Mouse (Mus musculus) right cerebral cortex, postnatal 25 days (tissue): ENCODE results near the gene Cotl1.

Source experiments
- DNase-seq: peaks from one replicate; pipeline ENCODE4 v3.0.0; 2022

Gene Cotl1

GRCm38 (mm10) chr8:119785764-119786405 lies 54.5 kb downstream of the Cotl1 start:
- no peak for DNase-seq

- DNase-seq, result no peak
Measured at GRCm38 (mm10) chr8:119784676-119785075, 55.7 kb downstream of the Cotl1 start.

- no peak for DNase-seq
Measured at GRCm38 (mm10) chr8:119784141-119784574, 56.2 kb downstream of the Cotl1 start.

- no peak for DNase-seq
Measured at GRCm38 (mm10) chr8:119783579-119783978, 56.8 kb downstream of the Cotl1 start.

GRCm38 (mm10) chr8:119782715-119783114 lies 57.6 kb downstream of the Cotl1 start:
- DNase-seq, result peak; percentile 67

GRCm38 (mm10) chr8:119781086-119781840 lies 59.1 kb downstream of the Cotl1 start:
- no peak for DNase-seq

GRCm38 (mm10) chr8:119780402-119781049 lies 59.8 kb downstream of the Cotl1 start:
- no peak for DNase-seq

GRCm38 (mm10) chr8:119779013-119779737 lies 61.2 kb downstream of the Cotl1 start:
- peak; percentile 76 for DNase-seq

- DNase-seq, result peak; percentile 99
Measured at GRCm38 (mm10) chr8:119778263-119778662, 62.1 kb downstream of the Cotl1 start, which contains the start of gene Tldc1. Gene Tldc1 (minus strand): TSS chr8:119778416.

GRCm38 (mm10) chr8:119777765-119778164 lies 62.6 kb downstream of the Cotl1 start:
- no peak for DNase-seq

GRCm38 (mm10) chr8:119776668-119777245 lies 63.6 kb downstream of the Cotl1 start:
- no peak for DNase-seq

GRCm38 (mm10) chr8:119765761-119766444 lies 74.4 kb downstream of the Cotl1 start:
- DNase-seq, result no peak

GRCm38 (mm10) chr8:119765311-119765710 lies 75.0 kb downstream of the Cotl1 start:
- DNase-seq, result no peak

GRCm38 (mm10) chr8:119762226-119763220 lies 77.8 kb downstream of the Cotl1 start:
- DNase-seq, result no peak

- no peak for DNase-seq
Measured at GRCm38 (mm10) chr8:119761692-119762091, 78.7 kb downstream of the Cotl1 start.
